Mouse (Mus musculus): ENCODE measurements around the gene Myo5c.
"Not testable (repeated sequence)": the region's sequence is repeated elsewhere in the genome, so short reads cannot be mapped to it uniquely, and the experiment has no call there.

The Myo5c gene

GRCm38 (mm10) chr9:75243730-75244406, 12.0 kb downstream of the Myo5c start:
- no peak for DNase-seq (ENCODE audit: low read depth, low spot score)

- DNase-seq (ENCODE audit: low read depth, low spot score), result no peak
Observed at GRCm38 (mm10) chr9:75244527-75244926, 12.7 kb downstream of the Myo5c start.

DNA sequence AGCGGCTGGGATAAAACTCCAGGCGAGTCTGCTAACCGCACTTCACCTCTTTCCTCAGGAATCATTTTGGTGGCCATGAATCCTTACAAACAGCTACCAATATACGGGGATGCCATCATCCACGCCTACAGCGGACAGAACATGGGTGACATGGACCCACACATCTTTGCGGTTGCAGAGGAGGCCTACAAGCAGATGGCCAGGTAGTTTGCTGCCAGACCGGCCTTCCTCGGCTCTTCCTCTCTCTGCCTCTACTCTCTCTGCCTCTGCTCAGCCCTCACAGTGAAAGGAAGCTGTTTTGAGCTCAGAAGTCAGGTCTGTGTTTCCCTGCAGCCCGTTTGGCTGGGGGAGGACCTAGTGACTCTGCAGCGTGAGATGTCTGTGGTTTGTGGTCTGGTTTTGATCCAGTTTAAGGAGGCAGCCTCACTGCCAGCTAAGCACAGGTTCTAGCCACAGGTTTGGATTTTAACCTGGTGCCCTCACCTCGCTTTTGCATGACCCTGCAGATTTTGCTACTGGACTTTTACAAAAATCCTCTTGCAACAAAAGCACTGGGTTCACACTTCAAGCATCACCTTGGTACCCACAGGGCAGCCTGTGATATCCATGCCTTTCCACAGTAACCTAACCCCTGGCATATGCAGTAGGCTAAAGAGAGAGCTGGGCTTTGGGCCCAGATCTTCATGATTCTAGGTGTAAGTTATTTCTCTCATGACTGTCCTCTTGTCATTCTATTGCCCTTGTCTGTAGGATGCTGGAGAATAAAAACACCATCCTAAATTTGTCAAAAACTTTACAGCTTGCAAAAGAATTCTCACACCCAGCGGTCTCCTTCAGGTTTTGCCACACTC, 14.5 kb downstream of the Myo5c start:
- DNase-seq (ENCODE audit: low read depth, low spot score), result peak; percentile 63

- no peak for DNase-seq (ENCODE audit: low read depth, low spot score)
Observed at GRCm38 (mm10) chr9:75247870-75248269, 16.1 kb downstream of the Myo5c start.

GRCm38 (mm10) chr9:75248359-75248758, 16.5 kb downstream of the Myo5c start:
- DNase-seq (ENCODE audit: low read depth, low spot score), result no peak

DNA sequence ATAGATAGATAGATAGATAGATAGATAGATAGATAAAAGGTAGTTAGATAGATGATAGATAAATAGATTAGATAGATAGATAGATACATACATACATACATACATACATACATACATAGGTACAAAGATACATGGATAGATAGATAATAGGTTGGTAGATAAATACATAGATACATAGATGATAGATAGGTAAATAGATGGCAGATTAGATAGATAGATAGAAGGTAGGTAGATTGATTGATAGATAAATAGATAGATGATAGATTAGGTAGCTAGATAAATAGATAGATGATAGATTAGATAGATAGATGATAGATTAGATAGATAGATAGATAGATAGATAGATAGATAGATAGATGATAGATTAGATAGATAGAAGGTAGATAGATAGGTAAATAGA, 17.1 kb downstream of the Myo5c start:
- DNase-seq (ENCODE audit: low read depth, low spot score), result no peak

GRCm38 (mm10) chr9:75253158-75253557, 21.3 kb downstream of the Myo5c start:
- DNase-seq (ENCODE audit: low read depth, low spot score), result not testable (repeated sequence)

DNA sequence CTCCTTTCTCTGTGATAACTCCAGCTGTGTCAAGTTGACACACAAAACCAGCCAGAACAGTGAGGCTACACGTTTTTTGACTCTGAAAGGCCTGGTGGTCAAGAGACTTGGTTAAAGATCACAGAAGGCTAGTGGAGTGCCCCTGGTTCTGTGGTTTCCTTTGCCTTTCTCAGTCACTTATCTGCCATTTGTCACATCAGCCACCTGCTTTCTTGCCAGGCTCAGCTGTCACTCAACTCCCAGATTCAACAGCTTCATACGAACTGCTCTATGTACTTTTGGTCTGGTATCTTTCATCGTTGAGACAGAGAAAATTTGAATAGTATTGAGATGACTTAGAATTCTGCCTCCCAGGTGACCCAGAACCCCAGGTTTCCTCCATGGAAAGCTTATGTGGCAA, 21.9 kb downstream of the Myo5c start:
- no peak for DNase-seq (ENCODE audit: low read depth, low spot score)

- no peak for DNase-seq (ENCODE audit: low read depth, low spot score)
Observed at GRCm38 (mm10) chr9:75254196-75254955, 22.6 kb downstream of the Myo5c start.

GRCm38 (mm10) chr9:75255820-75256545, 24.2 kb downstream of the Myo5c start:
- DNase-seq (ENCODE audit: low read depth, low spot score), result peak; percentile 38

DNA sequence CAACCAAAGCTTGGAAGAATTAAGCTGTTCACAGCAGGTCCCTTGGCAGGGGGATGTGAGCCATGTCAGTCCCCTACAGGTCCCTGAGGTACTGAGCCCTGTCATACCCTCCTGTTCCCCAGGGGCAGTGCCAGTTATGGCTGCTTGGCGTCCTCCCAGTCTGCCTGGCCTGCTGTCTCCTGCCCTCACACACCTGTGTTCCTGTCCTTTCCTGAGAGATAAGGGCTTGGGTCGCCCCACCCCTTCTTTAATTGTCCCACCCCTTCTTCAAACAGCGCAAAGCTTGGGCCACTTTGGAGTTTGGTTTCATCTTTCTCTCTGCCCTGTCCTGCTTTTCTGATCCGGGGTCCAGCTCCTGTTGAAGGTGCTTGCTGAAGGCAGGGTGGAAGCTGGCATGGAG, 27.0 kb downstream of the Myo5c start:
- DNase-seq (ENCODE audit: low read depth, low spot score), result no peak

- peak; percentile 23 for DNase-seq (ENCODE audit: low read depth, low spot score)
Observed at GRCm38 (mm10) chr9:75259656-75260055, 27.8 kb downstream of the Myo5c start.

GRCm38 (mm10) chr9:75261332-75261872, 29.6 kb downstream of the Myo5c start:
- DNase-seq (ENCODE audit: low read depth, low spot score), result peak; percentile 15

DNA sequence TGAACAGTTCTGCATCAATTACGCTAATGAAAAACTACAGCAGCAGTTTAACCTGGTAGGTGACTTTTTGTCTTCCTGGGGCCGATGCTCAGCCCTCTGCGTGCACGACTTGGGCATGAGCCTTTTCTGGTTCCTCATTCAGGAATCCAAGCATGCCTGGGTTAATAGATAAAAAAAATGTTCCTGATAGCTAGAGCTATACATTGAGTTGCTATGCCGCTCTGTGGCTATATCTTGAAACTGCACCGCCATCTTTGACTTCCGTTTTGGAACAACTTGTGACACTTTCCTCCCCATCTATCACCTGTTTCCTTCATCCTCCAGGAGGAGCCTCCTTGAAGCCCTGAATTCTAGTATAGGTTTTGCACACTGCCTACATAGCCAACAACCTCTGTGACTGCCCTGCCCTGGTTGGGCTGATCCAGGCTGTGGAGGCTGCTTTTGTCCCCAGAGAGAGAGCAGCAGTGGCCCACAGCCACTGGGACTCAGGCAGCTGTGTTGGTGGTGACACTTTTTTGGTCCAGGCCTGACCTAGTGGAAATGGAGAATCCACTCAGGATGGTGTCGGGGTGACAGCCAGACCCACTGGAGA, 30.5 kb downstream of the Myo5c start:
- DNase-seq (ENCODE audit: low read depth, low spot score), result peak; percentile 73

DNA sequence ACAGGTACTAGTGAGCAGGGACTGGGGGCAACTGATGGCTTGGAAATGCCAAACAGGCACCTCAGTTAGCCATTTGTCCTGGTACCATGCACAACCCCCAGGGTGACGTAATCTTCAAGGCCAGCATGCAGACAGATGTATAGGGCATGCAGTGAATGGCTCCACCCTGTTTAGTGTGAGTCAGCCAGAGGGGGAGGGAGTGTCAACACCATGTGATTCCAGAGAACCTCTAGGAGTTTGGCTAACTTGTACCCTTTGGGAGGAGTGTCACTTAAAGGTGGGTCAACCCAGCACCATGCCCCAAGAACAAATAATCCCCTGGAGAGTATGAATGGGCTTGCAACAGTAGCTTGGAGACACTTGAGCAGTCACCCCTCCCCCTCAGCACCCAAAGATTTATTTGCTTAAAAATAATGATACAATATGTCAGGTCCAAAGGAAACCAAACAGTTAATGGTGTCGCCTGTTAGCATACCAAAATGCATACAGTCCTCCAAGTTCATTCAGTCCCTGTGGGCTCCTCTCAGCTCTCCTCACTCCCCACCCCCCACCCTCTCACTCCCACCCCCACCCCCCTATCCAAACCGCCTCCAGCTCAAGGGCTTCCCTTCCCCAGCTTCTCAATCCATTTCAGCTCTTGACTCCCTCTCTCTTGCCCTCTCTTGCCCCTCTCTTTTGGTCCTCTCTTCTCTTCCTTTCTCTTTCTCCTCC, 32.3 kb downstream of the Myo5c start:
- DNase-seq (ENCODE audit: low read depth, low spot score), result no peak

GRCm38 (mm10) chr9:75267147-75267546, 35.3 kb downstream of the Myo5c start:
- no peak for DNase-seq (ENCODE audit: low read depth, low spot score)

GRCm38 (mm10) chr9:75270382-75270781, 38.6 kb downstream of the Myo5c start:
- DNase-seq (ENCODE audit: low read depth, low spot score), result peak; percentile 33

DNA sequence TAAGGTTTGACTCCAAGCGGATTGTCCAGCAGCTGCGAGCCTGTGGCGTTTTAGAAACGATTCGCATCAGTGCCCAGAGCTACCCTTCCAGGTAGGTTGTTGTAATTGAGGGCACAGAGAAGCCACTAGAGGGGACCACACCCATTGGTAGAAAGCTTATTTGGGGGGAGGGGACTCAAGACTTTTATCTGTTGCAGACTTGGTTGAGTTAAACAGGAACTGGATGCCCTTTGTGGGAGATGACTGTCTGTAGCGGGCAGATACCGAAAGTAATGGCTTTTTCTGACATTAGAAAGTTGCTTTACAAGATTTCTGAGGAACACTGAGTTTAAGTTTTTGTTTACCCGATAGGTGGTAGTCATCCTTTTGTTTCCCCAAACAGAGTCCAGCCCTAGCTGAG, 39.7 kb downstream of the Myo5c start:
- peak; percentile 40 for DNase-seq (ENCODE audit: low read depth, low spot score)

DNA sequence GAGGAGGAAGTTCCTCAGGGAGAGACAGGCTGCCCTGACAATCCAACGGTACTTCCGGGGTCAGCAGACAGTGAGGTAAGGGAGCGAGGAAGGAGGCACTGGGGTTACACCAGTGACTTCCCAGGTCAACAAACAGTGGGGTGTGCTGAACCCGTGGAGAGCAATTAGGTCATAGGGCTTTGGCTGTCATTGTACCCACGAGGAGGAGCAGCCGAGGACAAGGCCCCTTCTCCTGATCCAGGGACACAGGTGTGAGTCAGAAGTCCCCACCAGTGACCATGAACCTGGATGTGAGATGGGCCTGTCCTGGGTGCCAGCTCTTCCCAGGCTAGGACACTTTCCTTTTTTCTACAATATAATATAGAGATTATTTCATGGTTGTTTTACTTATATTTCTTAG, 41.8 kb downstream of the Myo5c start:
- DNase-seq (ENCODE audit: low read depth, low spot score), result no peak

- no peak for DNase-seq (ENCODE audit: low read depth, low spot score)
Observed at GRCm38 (mm10) chr9:75274486-75274885, 42.7 kb downstream of the Myo5c start.

Data from CD4-positive helper T cell, adult 2 months (primary cell).